Mouse (Mus musculus): ENCODE measurements around the gene Myl12a.

- TF ChIP-seq CTCF (IDR thresholded peaks at IDR 0.05; ENCODE audit: low read depth) (no peak), EP300 (IDR thresholded peaks at IDR 0.05; ENCODE audit: low read depth) (0 out of 2 replicates have a peak, but pooled peaks have one; percentile 55)
Observed at GRCm38 (mm10) chr17:70997836-70998235, 4.8 kb downstream of the Myl12a start.

All from heart, postnatal 0 days (tissue).